Mouse (Mus musculus) embryonic facial prominence, embryonic 15.5 days (tissue): ENCODE data around the gene Itih5. TPM values are rescaled to one million over a fixed set of nuclear protein-coding genes. Genes with fewer than 3 reads are reported as not detected.

Source experiments
- ATAC-seq: fragments of 200-750 bp; cut with Nextera tagmentation; 2 replicates; pipeline ENCODE4 v1.8.0; 2017; ENCODE audit warnings: low read depth, moderate TSS enrichment; ENCODE audit not compliant: insufficient number of reproducible peaks, low FRiP score, low TSS enrichment
- H3K27ac ChIP-seq: fragments of 300-500 bp; sonication (generic); replicated peaks from 2 replicates; pipeline ENCODE4 v1.5.1; 2015; ENCODE audit warnings: mild to moderate bottlenecking, inconsistent platforms
- H3K27me3 ChIP-seq: fragments of 300-500 bp; sonication (generic); 2 replicates; pipeline ENCODE4 v1.6.1; 2015; ENCODE audit warnings: inconsistent platforms
- H3K36me3 ChIP-seq: fragments of 300-500 bp; sonication (generic); 2 replicates; pipeline ENCODE4 v1.6.1; 2015; ENCODE audit warnings: mild to moderate bottlenecking, inconsistent platforms
- H3K4me1 ChIP-seq: fragments of 300-500 bp; sonication (generic); 2 replicates; pipeline ENCODE4 v1.6.1; 2015; ENCODE audit warnings: inconsistent platforms
- H3K4me2 ChIP-seq: fragments of 300-500 bp; sonication (generic); replicated peaks from 2 replicates; pipeline ENCODE4 v1.6.1; 2015; ENCODE audit warnings: mild to moderate bottlenecking, inconsistent platforms
- H3K4me3 ChIP-seq: fragments of 300-500 bp; sonication (generic); replicated peaks from 2 replicates; pipeline ENCODE4 v1.5.1; 2015; ENCODE audit warnings: mild to moderate bottlenecking, inconsistent platforms
- H3K9ac ChIP-seq: fragments of 300-500 bp; sonication (generic); 2 replicates; pipeline ENCODE4 v1.6.1; 2015; ENCODE audit warnings: inconsistent platforms
- H3K9me3 ChIP-seq: fragments of 300-500 bp; sonication (generic); replicated peaks from 2 replicates; pipeline ENCODE4 v1.6.1; 2016; ENCODE audit warnings: inconsistent platforms
- WGBS: fragments of 180-500 bp; shearing (Covaris S2); methylation state at CpG from one replicate; pipeline ENCODE4 v1.1.7; 2015; 5-methylcytosine and 5-hydroxymethylcytosine counted together
- polyA plus RNA-seq: library from polyadenylated mRNA; unstranded; fragments of >200 nt; fragmentation: Nextera tagmentation; extraction: Ambion mirVana; gene quantifications from 2 replicates; pipeline ENCODE4 v1.2.1, GENCODE M21; 2015

The Itih5 gene
- polyA plus RNA-seq, 1 experiment from 2014 or later, result 13.2 TPM

GRCm38 (mm10) chr2:10288881-10289280 lies 135.5 kb downstream of the Itih5 start:
- Histone ChIP-seq H3K9ac (no peak overlapping the region), H3K4me1 (0 out of 2 replicates have a peak, but pooled peaks cover 5% of the 10 kb centered on the region), H3K27me3 (0 out of 2 replicates have a peak, but pooled peaks cover 6% of the 10 kb centered on the region), H3K27ac (no peak overlapping the region), H3K4me2 (no peak overlapping the region), H3K36me3 (no peaks in the 10 kb centered on the region), H3K4me3 (no peak overlapping the region), H3K9me3 (no peaks in the 10 kb centered on the region)
- ATAC-seq, result no peak
- WGBS, result 2% methylated on average over 1 of the region's 1 CpGs

DNA sequence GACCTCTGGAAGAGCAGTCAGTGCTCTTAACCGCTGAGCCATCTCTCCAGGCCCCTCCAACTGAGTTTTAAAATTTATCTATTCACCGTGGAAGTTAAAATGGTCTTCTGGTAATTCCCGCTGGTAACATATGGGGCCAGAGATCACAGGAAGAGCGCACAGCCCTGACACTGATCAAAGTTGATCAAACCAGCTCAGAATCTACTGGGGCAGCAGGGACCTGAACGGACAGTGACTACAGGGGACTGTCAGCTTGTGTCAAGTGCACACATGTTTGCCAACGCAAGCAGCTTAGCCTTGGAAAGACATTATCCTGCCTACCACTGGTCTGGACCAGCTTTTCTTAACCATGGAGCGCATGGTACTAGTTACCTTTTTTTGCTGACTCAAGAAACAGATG lies 136.7 kb downstream of the Itih5 start:
- 56% methylated on average over 7 of the region's 7 CpGs for WGBS
- Histone ChIP-seq H3K27me3 (0 out of 2 replicates have a peak, but pooled peaks cover 6% of the 10 kb centered on the region), H3K4me2 (no peak overlapping the region), H3K27ac (no peak overlapping the region), H3K9me3 (no peaks in the 10 kb centered on the region), H3K4me3 (no peak overlapping the region), H3K36me3 (no peaks in the 10 kb centered on the region), H3K9ac (no peak overlapping the region), H3K4me1 (no peaks in the 10 kb centered on the region)
- ATAC-seq, result no peak

DNA sequence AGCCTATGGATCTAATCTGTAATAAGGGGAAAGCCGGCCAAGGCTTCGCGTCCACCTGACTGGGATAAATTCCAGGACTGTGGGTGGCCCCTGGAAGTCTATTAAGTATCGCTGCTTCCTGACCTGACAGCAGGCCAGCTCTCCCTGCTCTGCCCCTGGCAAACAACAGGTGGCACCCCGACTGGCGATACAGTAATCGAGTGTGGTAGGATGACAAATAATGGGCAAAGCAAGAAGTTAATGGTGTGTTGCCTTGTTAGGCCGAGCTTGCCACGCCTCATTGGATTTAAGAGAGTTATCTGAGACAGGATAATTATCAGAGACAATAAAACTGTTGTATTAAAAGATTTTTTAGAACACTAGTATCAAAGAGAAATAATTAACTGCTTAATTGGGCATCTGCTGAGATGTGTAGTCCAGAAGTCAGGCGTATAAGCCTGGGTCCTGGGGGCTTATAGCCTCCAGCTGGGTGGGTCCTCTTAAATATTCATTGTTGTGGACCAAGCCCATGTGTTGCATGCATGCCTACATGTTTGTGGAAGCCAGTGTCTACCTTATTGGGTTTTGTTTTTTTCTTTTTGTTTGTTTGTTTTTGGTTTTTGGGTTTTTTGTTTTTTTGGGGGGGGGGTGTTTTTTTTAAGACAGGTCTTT lies 140.3 kb downstream of the Itih5 start:
- Histone ChIP-seq H3K27me3 (no peaks in the 10 kb centered on the region), H3K4me2 (no peak overlapping the region), H3K9ac (no peak overlapping the region), H3K9me3 (no peaks in the 10 kb centered on the region), H3K36me3 (no peaks in the 10 kb centered on the region), H3K4me1 (no peaks in the 10 kb centered on the region), H3K27ac (no peak overlapping the region), H3K4me3 (no peak overlapping the region)
- ATAC-seq, result no peak
- 38% methylated on average over 10 of the region's 10 CpGs for WGBS

DNA sequence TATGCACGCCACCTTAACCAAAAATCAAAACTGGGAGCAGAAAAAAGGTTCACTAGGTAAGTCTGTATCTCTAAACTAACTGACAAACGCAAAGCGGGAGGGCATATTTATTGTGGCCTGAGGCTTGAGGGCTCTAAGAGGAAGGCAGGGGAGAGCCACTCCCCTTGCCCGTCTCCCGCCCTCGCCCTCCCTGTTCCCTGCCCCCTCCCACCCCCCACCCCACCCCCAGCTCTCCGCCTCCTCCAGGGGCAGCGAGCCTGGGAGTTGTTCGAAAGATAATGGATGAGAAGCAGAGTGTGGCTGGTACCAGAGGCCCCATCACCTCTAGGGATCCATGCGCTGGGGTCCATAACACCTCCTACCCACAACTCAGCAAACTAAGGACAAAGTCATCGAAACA lies 142.5 kb downstream of the Itih5 start:
- 7% methylated on average over 7 of the region's 11 CpGs for WGBS
- Histone ChIP-seq H3K9ac (no peak overlapping the region), H3K4me2 (0 out of 2 replicates have a peak overlapping the region, but pooled peaks have one; percentile 10), H3K27ac (no peak overlapping the region), H3K9me3 (no peaks in the 10 kb centered on the region), H3K27me3 (no peaks in the 10 kb centered on the region), H3K4me1 (no peaks in the 10 kb centered on the region), H3K36me3 (no peaks in the 10 kb centered on the region), H3K4me3 (no peak overlapping the region)
- ATAC-seq, result no peak

DNA sequence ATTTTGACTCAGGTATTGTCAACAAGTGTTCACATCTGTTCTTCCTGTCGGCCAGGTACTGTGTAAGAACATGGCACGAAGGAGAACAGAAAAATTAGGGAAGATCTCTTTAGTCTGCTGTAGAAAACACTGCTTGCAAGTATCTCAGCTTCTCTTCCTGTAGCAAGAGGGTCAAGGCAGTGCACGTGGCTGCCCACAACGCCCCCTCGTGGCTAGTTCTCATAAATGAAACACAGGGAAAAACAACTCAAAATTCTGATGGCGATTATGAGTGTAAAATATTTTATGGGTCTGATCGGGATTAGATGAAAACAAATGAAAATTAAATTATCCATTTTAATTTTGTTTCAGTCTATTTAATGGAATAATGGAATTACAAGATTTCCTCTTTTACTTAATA lies 146.9 kb downstream of the Itih5 start:
- Histone ChIP-seq H3K27ac (no peak overlapping the region), H3K36me3 (no peaks in the 10 kb centered on the region), H3K27me3 (no peaks in the 10 kb centered on the region), H3K4me3 (no peak overlapping the region), H3K4me2 (no peak overlapping the region), H3K9ac (no peak overlapping the region), H3K4me1 (no peaks in the 10 kb centered on the region), H3K9me3 (no peaks in the 10 kb centered on the region)
- whole genome bisulfite sequencing, result 49% methylated on average over 7 of the region's 7 CpGs
- no peak for ATAC-seq

GRCm38 (mm10) chr2:10300771-10301170 lies 147.4 kb downstream of the Itih5 start:
- Histone ChIP-seq H3K9me3 (no peaks in the 10 kb centered on the region), H3K4me1 (no peaks in the 10 kb centered on the region), H3K27me3 (no peaks in the 10 kb centered on the region), H3K4me2 (peak overlapping the region; percentile 37), H3K4me3 (0 out of 2 replicates have a peak overlapping the region, but pooled peaks have one; percentile 10), H3K36me3 (no peaks in the 10 kb centered on the region), H3K27ac (no peak overlapping the region), H3K9ac (no peak overlapping the region)
- WGBS, result 18% methylated on average over 10 of the region's 10 CpGs
- no peak for ATAC-seq

GRCm38 (mm10) chr2:10301391-10301790 lies 148.0 kb downstream of the Itih5 start:
- Histone ChIP-seq H3K9me3 (no peaks in the 10 kb centered on the region), H3K9ac (no peak overlapping the region), H3K27ac (no peak overlapping the region), H3K36me3 (no peaks in the 10 kb centered on the region), H3K4me1 (no peaks in the 10 kb centered on the region), H3K27me3 (no peaks in the 10 kb centered on the region), H3K4me3 (no peak overlapping the region), H3K4me2 (no peak overlapping the region)
- no peak for ATAC-seq
- 43% methylated on average over 3 of the region's 3 CpGs for WGBS

DNA sequence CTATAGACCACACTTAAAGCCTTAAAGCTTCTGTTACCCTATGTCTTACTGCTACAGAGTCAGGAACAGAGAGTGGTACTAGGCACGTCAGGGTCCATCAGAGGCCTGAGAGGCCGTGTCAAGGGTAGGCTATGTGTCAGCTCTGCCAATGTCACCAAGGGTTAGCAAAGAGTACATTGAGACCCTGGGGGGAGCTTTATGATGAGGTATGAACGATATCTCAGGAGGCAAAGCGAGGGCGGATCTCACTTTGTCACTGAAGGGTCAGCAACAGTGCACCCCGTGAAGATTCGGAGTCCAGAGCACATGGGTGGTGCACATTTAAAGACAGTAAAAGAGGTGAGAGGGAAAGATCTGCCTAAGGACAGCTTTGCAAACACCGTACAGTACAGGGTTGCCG lies 148.6 kb downstream of the Itih5 start:
- Histone ChIP-seq H3K9ac (no peak overlapping the region), H3K36me3 (no peaks in the 10 kb centered on the region), H3K27ac (no peak overlapping the region), H3K4me3 (no peak overlapping the region), H3K27me3 (no peaks in the 10 kb centered on the region), H3K9me3 (no peaks in the 10 kb centered on the region), H3K4me2 (no peak overlapping the region), H3K4me1 (no peaks in the 10 kb centered on the region)
- 94% methylated on average over 9 of the region's 9 CpGs for WGBS
- ATAC-seq, result no peak

DNA sequence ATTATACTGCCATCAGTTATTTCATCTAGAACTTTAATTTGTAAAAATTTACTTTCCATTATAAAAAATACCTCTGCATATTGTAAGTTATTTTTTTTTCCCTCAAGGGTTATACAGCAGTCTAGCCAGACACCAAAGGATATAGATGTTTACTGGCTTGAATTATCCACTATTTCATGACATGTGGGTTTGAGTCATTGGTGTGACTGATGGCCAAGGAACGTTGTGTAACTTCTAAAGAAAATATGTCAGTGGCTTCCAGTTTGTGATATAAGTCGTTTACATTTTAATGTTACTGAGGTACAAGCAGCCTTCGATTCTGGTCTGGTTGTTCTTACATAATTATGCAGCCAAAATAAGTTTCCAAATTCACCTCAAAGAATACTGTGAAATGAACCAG lies 151.5 kb downstream of the Itih5 start:
- no peak overlapping the region for H3K27ac ChIP-seq
- H3K4me3 ChIP-seq, result no peak overlapping the region
- no peaks in the 10 kb centered on the region for H3K4me1 ChIP-seq
- no peak for ATAC-seq
- H3K36me3 ChIP-seq, result no peaks in the 10 kb centered on the region
- no peaks in the 10 kb centered on the region for H3K27me3 ChIP-seq
- no peak overlapping the region for H3K9ac ChIP-seq
- H3K4me2 ChIP-seq, result no peak overlapping the region
- no peaks in the 10 kb centered on the region for H3K9me3 ChIP-seq
- 52% methylated on average over 3 of the region's 3 CpGs for WGBS

Other genes starting within 250 kb of the Itih5 start
- 12.9 and 13.0 TPM in 2 replicates for gene Taf3, start 105.0 kb upstream of the Itih5 start, polyA plus RNA-seq
- gene Atp5c1, start 73.1 kb upstream of the Itih5 start, polyA plus RNA-seq, result 493 and 513 TPM in 2 replicates
- gene Kin, start 73.0 kb upstream of the Itih5 start, polyA plus RNA-seq, result 28.3 and 28.6 TPM in 2 replicates
- 0.22 and 0.51 TPM in 2 replicates for gene Itih2, start 22.2 kb upstream of the Itih5 start, polyA plus RNA-seq
- gene Sfmbt2, start 216.9 kb downstream of the Itih5 start, polyA plus RNA-seq, result 3.1 and 3.7 TPM in 2 replicates